Mouse (Mus musculus) CD4-positive naive resting alpha-beta T cell, adult 76 days (primary cell): ENCODE measurements around the gene Atp6ap2. TPM values are rescaled to one million over a fixed set of nuclear protein-coding genes. Genes with fewer than 3 reads are reported as not detected.

Experiments
- total RNA-seq: library from RNA; stranded (reverse); gene quantifications from one replicate; pipeline ENCODE4 v1.2.4, GENCODE M21; 2023

Gene Atp6ap2
- total RNA-seq, result 62.9 TPM

GRCm38 (mm10) chrX:12587192-12587957 lies at the start of gene Atp6ap2:
TSS of gene Atp6ap2 (plus strand) at chrX:12587801.

Other genes with a start within 250 kb of the Atp6ap2 start
- 32.1 TPM for gene 1810030O07Rik, start 85.9 kb downstream of the Atp6ap2 start, total RNA-seq
- 62.3 TPM for gene Med14, start 174.3 kb downstream of the Atp6ap2 start, total RNA-seq